Mouse (Mus musculus): ENCODE data around the gene Jak2. TPM values are rescaled to one million over a fixed set of nuclear protein-coding genes. Genes with fewer than 3 reads are reported as not detected.

Jak2 gene
- total RNA-seq, 2 experiments from 2014 or later, result 16.9 to 17.6 TPM

- peak; percentile 89 to 94 for DNase-seq
- intact Hi-C loops (cut with DNase I), result loop anchor here (1.0 to 5.0 kb wide), 5 partner anchors 146 to 578 kb away; no protein-coding TSS in a partner anchor
These were observed 103.6 kb downstream of the Jak2 start for GRCm38 (mm10) chr19:29354895-29355877.

GRCm38 (mm10) chr19:29356281-29356680 is 104.7 kb downstream of the Jak2 start:
- no peak for DNase-seq
- intact Hi-C loops (cut with DNase I), result loop anchor here (5.0 kb wide), 2 partner anchors 206 to 379 kb away; no protein-coding TSS in a partner anchor

GRCm38 (mm10) chr19:29360251-29360650 is 108.6 kb downstream of the Jak2 start:
- DNase-seq, result no peak
- intact Hi-C loops (cut with DNase I), result no loop called here

- intact Hi-C loops (cut with DNase I), result no loop called here
- peak; percentile 93 for DNase-seq
These were observed 110.0 kb downstream of the Jak2 start for GRCm38 (mm10) chr19:29361468-29362130.

GRCm38 (mm10) chr19:29362173-29362930 is 110.7 kb downstream of the Jak2 start:
- intact Hi-C loops (cut with DNase I), result no loop called here
- DNase-seq, result no peak

Other genes with a start within 250 kb of the Jak2 start
- gene Ak3, start 203.9 kb upstream of the Jak2 start, total RNA-seq (2021), result 10 to 100 TPM; 82.7 to 83.3 TPM
- gene Rcl1, start 150.5 kb upstream of the Jak2 start, total RNA-seq (2021), result 1 to 10 TPM; 6.5 to 8.2 TPM
- gene Insl6, start 73.5 kb downstream of the Jak2 start, total RNA-seq (2021), result under 1 TPM in 1 of 2 experiments, not detected in 1; 0.38 TPM
- gene Rln1, start 82.8 kb downstream of the Jak2 start, total RNA-seq (2021), result not detected
- 10 to 100 TPM; 27.9 to 38.6 TPM for gene Plgrkt, start 115.6 kb downstream of the Jak2 start, total RNA-seq (2021)
- 1 to 10 TPM; 1.7 to 2.0 TPM for gene Cd274, start 115.6 kb downstream of the Jak2 start, total RNA-seq (2021)
- gene Pdcd1lg2, start 159.1 kb downstream of the Jak2 start, total RNA-seq (2021), result not detected